Mouse (Mus musculus) kidney, postnatal 0 days (tissue): ENCODE measurements at regions not wholly inside any gene's neighbourhood (a gene's known extent, or its start where the extent isn't known, plus 50 kb on each side); places are given as distances from the start of the nearest gene placed in this dataset.
"Not testable (repeated sequence)": the region's sequence is repeated elsewhere in the genome, so short reads cannot be mapped to it uniquely, and the experiment has no call there.

ENCODE experiments used
- ATAC-seq: fragments of 200-750 bp; cut with Nextera tagmentation; replicated peaks from 2 replicates; pipeline ENCODE4 v1.8.0; 2017; ENCODE audit warnings: low read depth, moderate number of reproducible peaks, moderate TSS enrichment, moderate library complexity; ENCODE audit not compliant: low FRiP score
- DNase-seq: peaks from one replicate; pipeline ENCODE4 v3.0.0-alpha.2; 2016; ENCODE audit warnings: low spot score
- H3K27ac ChIP-seq: fragments of 300-500 bp; sonication (generic); 2 replicates; pipeline ENCODE4 v1.5.1; 2014; ENCODE audit warnings: mild to moderate bottlenecking
- H3K27me3 ChIP-seq: fragments of 300-500 bp; sonication (generic); 2 replicates; pipeline ENCODE4 v1.6.1; 2014; ENCODE audit warnings: low read length, mixed read lengths; ENCODE audit not compliant: insufficient read depth
- H3K36me3 ChIP-seq: fragments of 300-500 bp; sonication (generic); 2 replicates; pipeline ENCODE4 v1.6.1; 2014; ENCODE audit warnings: low read length, mixed read lengths; ENCODE audit not compliant: insufficient read depth
- H3K4me1 ChIP-seq: fragments of 300-500 bp; sonication (generic); replicated peaks from 2 replicates; pipeline ENCODE4 v1.6.1; 2014; ENCODE audit warnings: antibody characterized with exemption, low read length, mixed read lengths; ENCODE audit not compliant: insufficient read depth
- H3K4me2 ChIP-seq: fragments of 300-500 bp; sonication (generic); 2 replicates; pipeline ENCODE4 v1.6.1; 2014; ENCODE audit warnings: mild to moderate bottlenecking, low read length, moderate library complexity, mixed read lengths
- H3K4me3 ChIP-seq: fragments of 300-500 bp; sonication (generic); replicated peaks from 2 replicates; pipeline ENCODE4 v1.5.1; 2014; ENCODE audit warnings: low read depth, low read length
- H3K9ac ChIP-seq: fragments of 300-500 bp; sonication (generic); 2 replicates; pipeline ENCODE4 v1.6.1; 2014; ENCODE audit warnings: low read depth, low read length
- H3K9me3 ChIP-seq: fragments of 300-500 bp; sonication (generic); replicated peaks from 2 replicates; pipeline ENCODE4 v1.6.1; 2016; ENCODE audit warnings: low read length, inconsistent platforms, mixed read lengths
- CTCF ChIP-seq: IDR thresholded peaks from 2 replicates; pipeline ENCODE4 v1.5.1; 2016; ENCODE audit warnings: antibody characterized with exemption, low read depth, mild to moderate bottlenecking, moderate library complexity
- WGBS: fragments of 180-500 bp; shearing (Covaris S2); extraction: QIAGEN DNeasy Blood & Tissue Kit; methylation state at CpG from one replicate; pipeline ENCODE4 v1.1.7; 2014; 5-methylcytosine and 5-hydroxymethylcytosine counted together

- 78% methylated on average over 2 of the region's 2 CpGs for WGBS
- ATAC-seq (no peak), DNase-seq (no peak)
- no peak overlapping the region for H3K4me2 ChIP-seq
- no peaks in the 10 kb centered on the region for H3K9me3 ChIP-seq
- H3K27me3 ChIP-seq: no peaks in the 10 kb centered on the region
- TF ChIP-seq CTCF: no peak
- no peaks in the 10 kb centered on the region for H3K4me1 ChIP-seq
- H3K36me3 ChIP-seq: no peaks in the 10 kb centered on the region
- no peak overlapping the region for H3K9ac ChIP-seq
- no peak overlapping the region for H3K27ac ChIP-seq
- no peak overlapping the region for H3K4me3 ChIP-seq
Measured at GRCm38 (mm10) chr10:99359439-99359866, 96.4 kb downstream of the Dusp6 start.

GRCm38 (mm10) chr10:99360601-99361000 is 97.6 kb downstream of the Dusp6 start:
- DNase-seq, H3K4me1 ChIP-seq, ATAC-seq, H3K9ac ChIP-seq, H3K27ac ChIP-seq, H3K4me3 ChIP-seq, H3K9me3 ChIP-seq, H3K4me2 ChIP-seq, H3K36me3 ChIP-seq, H3K27me3 ChIP-seq: not testable (repeated sequence)
- WGBS: 62% methylated on average over 10 of the region's 10 CpGs

GRCm38 (mm10) chr10:99366162-99366561 is 103.1 kb downstream of the Dusp6 start:
- Histone ChIP-seq H3K4me2 (no peak overlapping the region), H3K4me3 (no peak overlapping the region), H3K27ac (no peak overlapping the region), H3K9me3 (no peaks in the 10 kb centered on the region), H3K4me1 (no peaks in the 10 kb centered on the region), H3K9ac (no peak overlapping the region), H3K27me3 (no peaks in the 10 kb centered on the region), H3K36me3 (no peaks in the 10 kb centered on the region)
- 88% methylated on average over 7 of the region's 7 CpGs for WGBS
- no peak for TF ChIP-seq CTCF
- DNase-seq (no peak), ATAC-seq (no peak)

- DNase-seq (no peak), ATAC-seq (no peak)
- no peaks in the 10 kb centered on the region for H3K9me3 ChIP-seq
- TF ChIP-seq CTCF: no peak
- no peak overlapping the region for H3K9ac ChIP-seq
- no peak overlapping the region for H3K4me3 ChIP-seq
- no peaks in the 10 kb centered on the region for H3K36me3 ChIP-seq
- no peaks in the 10 kb centered on the region for H3K4me1 ChIP-seq
- 57% methylated on average over 6 of the region's 6 CpGs for WGBS
- no peak overlapping the region for H3K27ac ChIP-seq
- H3K27me3 ChIP-seq: no peaks in the 10 kb centered on the region
- H3K4me2 ChIP-seq: no peak overlapping the region
Measured at GRCm38 (mm10) chr10:99367757-99368156, 104.7 kb downstream of the Dusp6 start.

- no peaks in the 10 kb centered on the region for H3K4me1 ChIP-seq
- no peak overlapping the region for H3K4me3 ChIP-seq
- DNase-seq: no peak
- no peaks in the 10 kb centered on the region for H3K9me3 ChIP-seq
- no peaks in the 10 kb centered on the region for H3K27me3 ChIP-seq
- ATAC-seq: no peak
- no peak overlapping the region for H3K27ac ChIP-seq
- H3K36me3 ChIP-seq: no peaks in the 10 kb centered on the region
- TF ChIP-seq CTCF: no peak
- H3K9ac ChIP-seq: no peak overlapping the region
- WGBS: 48% methylated on average over 5 of the region's 5 CpGs
- H3K4me2 ChIP-seq: no peak overlapping the region
Measured at GRCm38 (mm10) chr10:99375101-99375500, 112.1 kb downstream of the Dusp6 start.

GRCm38 (mm10) chr10:99376430-99376829 is 113.4 kb downstream of the Dusp6 start:
- 75% methylated on average over 8 of the region's 8 CpGs for WGBS
- no peak for ATAC-seq

GRCm38 (mm10) chr10:99377548-99377947 is 114.5 kb downstream of the Dusp6 start:
- H3K27ac ChIP-seq: no peak overlapping the region
- no peaks in the 10 kb centered on the region for H3K27me3 ChIP-seq
- no peak overlapping the region for H3K4me3 ChIP-seq
- H3K36me3 ChIP-seq: no peaks in the 10 kb centered on the region
- no peaks in the 10 kb centered on the region for H3K9me3 ChIP-seq
- TF ChIP-seq CTCF: no peak
- ATAC-seq: no peak
- no peak for DNase-seq
- no peak overlapping the region for H3K4me2 ChIP-seq
- H3K9ac ChIP-seq: no peak overlapping the region
- H3K4me1 ChIP-seq: no peaks in the 10 kb centered on the region
- WGBS: 55% methylated on average over 4 of the region's 4 CpGs

More at GRCm38 (mm10) chr10:99376430-99376829, 113.4 kb downstream of the Dusp6 start:
- Histone ChIP-seq H3K27ac (no peak overlapping the region), H3K9ac (no peak overlapping the region), H3K4me3 (no peak overlapping the region), H3K36me3 (no peaks in the 10 kb centered on the region), H3K4me1 (no peaks in the 10 kb centered on the region), H3K27me3 (no peaks in the 10 kb centered on the region), H3K9me3 (no peaks in the 10 kb centered on the region), H3K4me2 (no peak overlapping the region)
- no peak for TF ChIP-seq CTCF
- DNase-seq: no peak
